8 mouse cellular contexts compared by ENCODE assay signal in the genomic region with DNA sequence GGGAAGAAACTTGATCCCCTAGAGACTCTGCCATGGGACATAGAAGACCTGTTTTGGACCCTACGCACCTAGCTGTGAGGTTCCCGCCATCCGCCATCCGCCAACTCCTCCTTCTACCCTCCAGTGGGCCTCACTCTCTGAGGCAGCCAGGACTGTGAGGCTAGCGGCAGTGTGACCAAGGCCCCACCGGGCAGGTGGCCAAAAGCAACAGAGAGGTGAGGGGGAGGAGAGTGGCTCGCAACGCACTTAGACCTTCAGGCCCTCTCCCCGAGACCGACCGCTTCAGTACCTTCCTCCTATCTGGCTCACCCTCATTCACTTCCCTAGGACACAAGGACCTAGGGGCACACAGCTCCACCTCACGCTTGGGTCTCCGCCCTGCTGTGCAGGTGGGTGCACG. TPM values are rescaled to one million over a fixed set of nuclear protein-coding genes. Genes with fewer than 3 reads are reported as not detected.
DNase-seq lines count a peak whose midpoint lies in the region; ATAC-seq lines count a peak whose summit lies in the region.

No protein-coding gene starts in this region.

- H3K36me3 ChIP-seq in embryonic facial prominence, embryonic 15.5 days, result peaks cover 25% of the 10 kb centered on the region
- H3K36me3 ChIP-seq in hindbrain, embryonic 12.5 days, result peaks cover 25% of the 10 kb centered on the region
- H3K36me3 ChIP-seq in limb, embryonic 15.5 days, result peaks cover 36% of the 10 kb centered on the region
- H3K36me3 ChIP-seq in neural tube, embryonic 14.5 days (ENCODE audit: control insufficient read depth, insufficient read depth, low read length), result no peaks in the 10 kb centered on the region

- 70% methylated on average over 14 of the region's 14 CpGs for WGBS in embryonic facial prominence, embryonic 15.5 days
- WGBS in hindbrain, embryonic 12.5 days, result 85% methylated on average over 14 of the region's 14 CpGs
- WGBS in limb, embryonic 15.5 days, result 52% methylated on average over 14 of the region's 14 CpGs
- 75% methylated on average over 14 of the region's 14 CpGs for WGBS in neural tube, embryonic 14.5 days

- no peak overlapping the region for H3K9ac ChIP-seq in embryonic facial prominence, embryonic 15.5 days
- no peak overlapping the region for H3K9ac ChIP-seq in hindbrain, embryonic 12.5 days
- no peak overlapping the region for H3K9ac ChIP-seq in limb, embryonic 15.5 days
- no peak overlapping the region for H3K9ac ChIP-seq in neural tube, embryonic 14.5 days (replicated peaks; ENCODE audit: low read depth, low read length)

- ATAC-seq in embryonic facial prominence, embryonic 15.5 days (ENCODE audit: insufficient number of reproducible peaks, low FRiP score, low TSS enrichment, low read depth), result no peak
- ATAC-seq in hindbrain, embryonic 12.5 days (ENCODE audit: low FRiP score), result no peak
- no peak for ATAC-seq in limb, embryonic 15.5 days (ENCODE audit: insufficient number of reproducible peaks, low FRiP score, low TSS enrichment, low read depth)
- no peak for ATAC-seq in neural tube, embryonic 14.5 days (ENCODE audit: low read depth)
- ATAC-seq in erythroid progenitor cell, adult 5-6 weeks (replicated peaks; ENCODE audit: low FRiP score, poor library complexity, severe bottlenecking), result no peak

- peak overlapping the region; percentile 81 for H3K4me3 ChIP-seq in embryonic facial prominence, embryonic 15.5 days (replicated peaks)
- H3K4me3 ChIP-seq in hindbrain, embryonic 12.5 days, result 0 out of 2 replicates have a peak overlapping the region, but pooled peaks have one; percentile 0
- H3K4me3 ChIP-seq in limb, embryonic 15.5 days, result peak overlapping the region; percentile 24
- H3K4me3 ChIP-seq in neural tube, embryonic 14.5 days (ENCODE audit: low read depth, low read length), result 0 out of 2 replicates have a peak overlapping the region, but pooled peaks have one; percentile 6

- DNase-seq in adrenal gland, adult 8-10 months, result peak; percentile 86
- DNase-seq in layer of hippocampus, postnatal 10 days (ENCODE audit: low spot score in 2 of 2), result no peak
- DNase-seq in c-Kit-positive CD71-positive TER-119-positive erythroid progenitor cells, embryonic 14.5 days (ENCODE audit: low spot score), result no peak

- H3K4me1 ChIP-seq in embryonic facial prominence, embryonic 15.5 days, result peaks cover 78% of the 10 kb centered on the region
- H3K4me1 ChIP-seq in hindbrain, embryonic 12.5 days, result peaks cover 65% of the 10 kb centered on the region
- peaks cover 83% of the 10 kb centered on the region for H3K4me1 ChIP-seq in limb, embryonic 15.5 days
- peaks cover 32% of the 10 kb centered on the region for H3K4me1 ChIP-seq in neural tube, embryonic 14.5 days (ENCODE audit: control insufficient read depth, insufficient read depth, low read length)

- no peaks in the 10 kb centered on the region for H3K27me3 ChIP-seq in embryonic facial prominence, embryonic 15.5 days
- H3K27me3 ChIP-seq in hindbrain, embryonic 12.5 days, result no peaks in the 10 kb centered on the region
- no peaks in the 10 kb centered on the region for H3K27me3 ChIP-seq in limb, embryonic 15.5 days
- H3K27me3 ChIP-seq in neural tube, embryonic 14.5 days (ENCODE audit: control insufficient read depth, insufficient read depth, low read length), result no peaks in the 10 kb centered on the region

- H3K9me3 ChIP-seq in embryonic facial prominence, embryonic 15.5 days (replicated peaks), result no peaks in the 10 kb centered on the region
- H3K9me3 ChIP-seq in hindbrain, embryonic 12.5 days (replicated peaks), result no peaks in the 10 kb centered on the region
- no peaks in the 10 kb centered on the region for H3K9me3 ChIP-seq in limb, embryonic 15.5 days
- H3K9me3 ChIP-seq in neural tube, embryonic 14.5 days (ENCODE audit: control insufficient read depth, low read length), result no peaks in the 10 kb centered on the region

- 0 out of 2 replicates have a peak overlapping the region, but pooled peaks have one; percentile 73 for H3K27ac ChIP-seq in embryonic facial prominence, embryonic 15.5 days (replicated peaks)
- H3K27ac ChIP-seq in hindbrain, embryonic 12.5 days, result peak overlapping the region; percentile 40; the same call in 1 of the 2 replicates
- H3K27ac ChIP-seq in limb, embryonic 15.5 days, result peak overlapping the region; percentile 88
- H3K27ac ChIP-seq in neural tube, embryonic 14.5 days (ENCODE audit: low read depth, low read length), result no peak overlapping the region

- peak overlapping the region; percentile 96 for H3K4me2 ChIP-seq in embryonic facial prominence, embryonic 15.5 days (replicated peaks)
- H3K4me2 ChIP-seq in hindbrain, embryonic 12.5 days (replicated peaks), result peak overlapping the region; percentile 83
- H3K4me2 ChIP-seq in limb, embryonic 15.5 days, result peak overlapping the region; percentile 91
- H3K4me2 ChIP-seq in neural tube, embryonic 14.5 days (ENCODE audit: low read depth, low read length), result peak overlapping the region; percentile 97

RNA-seq across cellular contexts. Expression of a gene that starts 3.1 kb away (rescaled TPM):
- total RNA-seq in adrenal gland, adult 8-10 months (2022), result 10 to 100 TPM; 60.6 to 97.3 (median 78.2) TPM
- polyA plus RNA-seq in embryonic facial prominence, embryonic 15.5 days (2015; fragmentation: Nextera tagmentation; extraction: Ambion mirVana), result 19.0 TPM in 2 replicates
- 17.2 and 17.9 TPM in 2 replicates for polyA plus RNA-seq in hindbrain, embryonic 12.5 days (2016; fragmentation: Nextera tagmentation; extraction: Ambion mirVana)
- polyA plus RNA-seq in limb, embryonic 15.5 days (2015; fragmentation: Nextera tagmentation; extraction: Ambion mirVana), result 16.5 and 17.9 TPM in 2 replicates
- 9.5 and 13.1 TPM in 2 replicates for polyA plus RNA-seq in neural tube, embryonic 14.5 days (2014; fragmentation: Nextera tagmentation; extraction: Ambion mirVana)
- 10 to 100 TPM; 20.5 to 21.6 TPM for total RNA-seq in layer of hippocampus, postnatal 10 days (2021)
- 6.7 and 13.0 TPM in 2 replicates for total RNA-seq in erythroid progenitor cell, adult 5-6 weeks (2015; ENCODE audit: low replicate concordance)
- 5.6 and 6.0 TPM in 2 replicates for total RNA-seq in erythroid progenitor cell, adult 5-6 weeks (2017; ENCODE audit: low replicate concordance)

RNA-seq across cellular contexts. Expression of a gene that starts 4.1 kb away (rescaled TPM):
- total RNA-seq in adrenal gland, adult 8-10 months (2022), result 10 to 100 TPM; 20.0 to 32.2 (median 25.4) TPM
- polyA plus RNA-seq in embryonic facial prominence, embryonic 15.5 days (2015; fragmentation: Nextera tagmentation; extraction: Ambion mirVana), result 31.5 and 34.8 TPM in 2 replicates
- polyA plus RNA-seq in hindbrain, embryonic 12.5 days (2016; fragmentation: Nextera tagmentation; extraction: Ambion mirVana), result 27.1 and 28.8 TPM in 2 replicates
- polyA plus RNA-seq in limb, embryonic 15.5 days (2015; fragmentation: Nextera tagmentation; extraction: Ambion mirVana), result 29.5 and 31.3 TPM in 2 replicates
- polyA plus RNA-seq in neural tube, embryonic 14.5 days (2014; fragmentation: Nextera tagmentation; extraction: Ambion mirVana), result 16.8 and 17.0 TPM in 2 replicates
- 10 to 100 TPM; 16.1 to 22.3 TPM for total RNA-seq in layer of hippocampus, postnatal 10 days (2021)
- 4.0 and 12.6 TPM in 2 replicates for total RNA-seq in erythroid progenitor cell, adult 5-6 weeks (2015; ENCODE audit: low replicate concordance)
- 3.6 and 4.3 TPM in 2 replicates for total RNA-seq in erythroid progenitor cell, adult 5-6 weeks (2017; ENCODE audit: low replicate concordance)

RNA-seq across cellular contexts. Expression of a gene that starts 13.5 kb away (rescaled TPM):
- total RNA-seq in adrenal gland, adult 8-10 months (2022), result 10 to 100 TPM; 10.5 to 13.4 (median 11.5) TPM
- 21.8 and 22.6 TPM in 2 replicates for polyA plus RNA-seq in embryonic facial prominence, embryonic 15.5 days (2015; fragmentation: Nextera tagmentation; extraction: Ambion mirVana)
- polyA plus RNA-seq in hindbrain, embryonic 12.5 days (2016; fragmentation: Nextera tagmentation; extraction: Ambion mirVana), result 4.0 and 6.1 TPM in 2 replicates
- polyA plus RNA-seq in limb, embryonic 15.5 days (2015; fragmentation: Nextera tagmentation; extraction: Ambion mirVana), result 22.4 and 23.1 TPM in 2 replicates
- polyA plus RNA-seq in neural tube, embryonic 14.5 days (2014; fragmentation: Nextera tagmentation; extraction: Ambion mirVana), result 0.50 and 0.80 TPM in 2 replicates
- total RNA-seq in layer of hippocampus, postnatal 10 days (2021), result 1 to 10 TPM in 1 of 2 experiments, under 1 TPM in 1; 0.73 to 1.0 TPM
- 1.7 TPM in 1 of 2 replicates, not detected in the other for total RNA-seq in erythroid progenitor cell, adult 5-6 weeks (2015; ENCODE audit: low replicate concordance)
- total RNA-seq in erythroid progenitor cell, adult 5-6 weeks (2017; ENCODE audit: low replicate concordance), result 0.26 and 1.8 TPM in 2 replicates

RNA-seq across cellular contexts. Expression of a gene that starts 45.1 kb away (rescaled TPM):
- 100 to 1,000 TPM in 2 of 4 experiments, 10 to 100 TPM in 2; 83.2 to 102 (median 95.5) TPM for total RNA-seq in adrenal gland, adult 8-10 months (2022)
- 24.2 and 25.0 TPM in 2 replicates for polyA plus RNA-seq in embryonic facial prominence, embryonic 15.5 days (2015; fragmentation: Nextera tagmentation; extraction: Ambion mirVana)
- polyA plus RNA-seq in hindbrain, embryonic 12.5 days (2016; fragmentation: Nextera tagmentation; extraction: Ambion mirVana), result 41.6 and 42.1 TPM in 2 replicates
- 23.6 and 28.1 TPM in 2 replicates for polyA plus RNA-seq in limb, embryonic 15.5 days (2015; fragmentation: Nextera tagmentation; extraction: Ambion mirVana)
- polyA plus RNA-seq in neural tube, embryonic 14.5 days (2014; fragmentation: Nextera tagmentation; extraction: Ambion mirVana), result 17.0 and 21.7 TPM in 2 replicates
- total RNA-seq in layer of hippocampus, postnatal 10 days (2021), result 10 to 100 TPM; 33.4 to 38.2 TPM
- 32.1 and 36.9 TPM in 2 replicates for total RNA-seq in erythroid progenitor cell, adult 5-6 weeks (2015; ENCODE audit: low replicate concordance)
- 35.2 and 35.3 TPM in 2 replicates for total RNA-seq in erythroid progenitor cell, adult 5-6 weeks (2017; ENCODE audit: low replicate concordance)

RNA-seq across cellular contexts. Expression of a gene that starts 47.8 kb away (rescaled TPM):
- 1 to 10 TPM in 1 of 4 experiments, under 1 TPM in 2, not detected in 1; 0.09 to 1.1 (median 0.32) TPM for total RNA-seq in adrenal gland, adult 8-10 months (2022)
- polyA plus RNA-seq in embryonic facial prominence, embryonic 15.5 days (2015; fragmentation: Nextera tagmentation; extraction: Ambion mirVana), result 0.54 and 0.57 TPM in 2 replicates
- polyA plus RNA-seq in hindbrain, embryonic 12.5 days (2016; fragmentation: Nextera tagmentation; extraction: Ambion mirVana), result 0.05 and 0.12 TPM in 2 replicates
- 0.47 TPM in 2 replicates for polyA plus RNA-seq in limb, embryonic 15.5 days (2015; fragmentation: Nextera tagmentation; extraction: Ambion mirVana)
- 0.28 and 0.35 TPM in 2 replicates for polyA plus RNA-seq in neural tube, embryonic 14.5 days (2014; fragmentation: Nextera tagmentation; extraction: Ambion mirVana)
- total RNA-seq in layer of hippocampus, postnatal 10 days (2021), result under 1 TPM; 0.04 to 0.21 TPM
- total RNA-seq in erythroid progenitor cell, adult 5-6 weeks (2015; ENCODE audit: low replicate concordance), result not detected in 2 replicates
- not detected in 2 replicates for total RNA-seq in erythroid progenitor cell, adult 5-6 weeks (2017; ENCODE audit: low replicate concordance)

Comparison
In these comparisons a context has a peak if more than half of its experiments do, and no peak if none do; other contexts are left out.
1. H3K4me3 ChIP-seq: peak in every context shown above with its lines; median percentile 81 in embryonic facial prominence, embryonic 15.5 days; 24 in limb, embryonic 15.5 days; 6 in neural tube, embryonic 14.5 days; 0 in hindbrain, embryonic 12.5 days.